Mouse (Mus musculus) forebrain, embryonic 10.5 days (tissue): ENCODE data around the gene Alx3. TPM values are rescaled to one million over a fixed set of nuclear protein-coding genes. Genes with fewer than 3 reads are reported as not detected.
"Not testable (repeated sequence)": the region's sequence is repeated elsewhere in the genome, so short reads cannot be mapped to it uniquely, and the experiment has no call there.

Experiments
- DNase-seq: peaks from one replicate; pipeline ENCODE4 v3.0.0-alpha.2; 2017; ENCODE audit warnings: low spot score; ENCODE audit errors: extremely low spot score
- H3K27ac ChIP-seq: fragments of 300-500 bp; sonication (generic); 2 replicates; pipeline ENCODE4 v1.5.1; 2016; ENCODE audit warnings: mild to moderate bottlenecking
- H3K27me3 ChIP-seq: fragments of 300-500 bp; sonication (generic); 2 replicates; pipeline ENCODE4 v1.6.1; 2016; ENCODE audit warnings: mild to moderate bottlenecking; ENCODE audit not compliant: poor library complexity, severe bottlenecking
- H3K36me3 ChIP-seq: fragments of 300-500 bp; sonication (generic); replicated peaks from 2 replicates; pipeline ENCODE4 v1.6.1; 2016; ENCODE audit warnings: mild to moderate bottlenecking, moderate library complexity
- H3K4me1 ChIP-seq: fragments of 300-500 bp; sonication (generic); 2 replicates; pipeline ENCODE4 v1.6.1; 2016
- H3K4me3 ChIP-seq: fragments of 300-500 bp; sonication (generic); 2 replicates; pipeline ENCODE4 v1.5.1; 2016; ENCODE audit warnings: mild to moderate bottlenecking, moderate library complexity
- H3K9me3 ChIP-seq: fragments of 300-500 bp; sonication (generic); 2 replicates; pipeline ENCODE4 v1.6.1; 2016; ENCODE audit warnings: mild to moderate bottlenecking, moderate library complexity
- WGBS: fragments of 180-500 bp; shearing (Covaris S2); methylation state at CpG from one replicate; pipeline ENCODE4 v1.1.7; 2016; 5-methylcytosine and 5-hydroxymethylcytosine counted together
- polyA plus RNA-seq: library from polyadenylated mRNA; unstranded; fragments of >200 nt; fragmentation: Nextera tagmentation; extraction: Ambion mirVana; gene quantifications from 2 replicates; pipeline ENCODE4 v1.2.1, GENCODE M21; 2016

The Alx3 gene
- polyA plus RNA-seq, 1 experiment from 2014 or later, result 41.6 TPM

- H3K4me1 ChIP-seq, result peaks cover 18% of the 10 kb centered on the region
- no peaks in the 10 kb centered on the region for H3K27me3 ChIP-seq
- no peak for DNase-seq
- no peak overlapping the region for H3K4me3 ChIP-seq
- H3K36me3 ChIP-seq, result peaks cover 11% of the 10 kb centered on the region
- H3K27ac ChIP-seq, result no peak overlapping the region
- WGBS, result 87% methylated on average over 9 of the region's 9 CpGs
- no peaks in the 10 kb centered on the region for H3K9me3 ChIP-seq
These were observed 39.1 kb downstream of the Alx3 start for GRCm38 (mm10) chr3:107633906-107634305.

GRCm38 (mm10) chr3:107635836-107636235, 41.0 kb downstream of the Alx3 start:
- H3K9me3 ChIP-seq, result no peaks in the 10 kb centered on the region
- no peaks in the 10 kb centered on the region for H3K27me3 ChIP-seq
- no peak overlapping the region for H3K4me3 ChIP-seq
- 62% methylated on average over 8 of the region's 8 CpGs for WGBS
- no peak for DNase-seq
- no peak overlapping the region for H3K27ac ChIP-seq
- H3K36me3 ChIP-seq, result no peaks in the 10 kb centered on the region
- H3K4me1 ChIP-seq, result peaks cover 8% of the 10 kb centered on the region

GRCm38 (mm10) chr3:107636236-107636635, 41.4 kb downstream of the Alx3 start:
- Histone ChIP-seq H3K9me3 (no peaks in the 10 kb centered on the region), H3K27ac (no peak overlapping the region), H3K36me3 (no peaks in the 10 kb centered on the region), H3K27me3 (no peaks in the 10 kb centered on the region), H3K4me1 (peaks cover 6% of the 10 kb centered on the region), H3K4me3 (no peak overlapping the region)
- WGBS, result 77% methylated on average over 3 of the region's 3 CpGs
- DNase-seq, result no peak

GRCm38 (mm10) chr3:107637606-107638172, 42.9 kb downstream of the Alx3 start:
- no peak overlapping the region for H3K4me3 ChIP-seq
- 73% methylated on average over 5 of the region's 5 CpGs for WGBS
- no peaks in the 10 kb centered on the region for H3K36me3 ChIP-seq
- DNase-seq, result no peak
- H3K4me1 ChIP-seq, result no peaks in the 10 kb centered on the region
- no peaks in the 10 kb centered on the region for H3K9me3 ChIP-seq
- no peaks in the 10 kb centered on the region for H3K27me3 ChIP-seq
- no peak overlapping the region for H3K27ac ChIP-seq

- Histone ChIP-seq H3K27ac (no peak overlapping the region), H3K4me1 (peaks cover 7% of the 10 kb centered on the region), H3K27me3 (no peaks in the 10 kb centered on the region), H3K9me3 (no peaks in the 10 kb centered on the region), H3K36me3 (no peaks in the 10 kb centered on the region), H3K4me3 (no peak overlapping the region)
- DNase-seq, result no peak
- 96% methylated on average over 3 of the region's 3 CpGs for WGBS
These were observed 52.1 kb downstream of the Alx3 start for GRCm38 (mm10) chr3:107646947-107647346.

GRCm38 (mm10) chr3:107650276-107650675, 55.4 kb downstream of the Alx3 start:
- not testable (repeated sequence) for DNase-seq, H3K4me1 ChIP-seq, H3K27me3 ChIP-seq, H3K9me3 ChIP-seq, H3K36me3 ChIP-seq, H3K4me3 ChIP-seq, H3K27ac ChIP-seq
- WGBS, result 89% methylated on average over 5 of the region's 5 CpGs

- no peak overlapping the region for H3K4me3 ChIP-seq
- H3K27ac ChIP-seq, result no peak overlapping the region
- 95% methylated on average over 3 of the region's 3 CpGs for WGBS
- peaks cover 2% of the 10 kb centered on the region for H3K4me1 ChIP-seq
- no peak for DNase-seq
- H3K36me3 ChIP-seq, result peaks cover 5% of the 10 kb centered on the region; the same call in 1 of the 2 replicates
- H3K9me3 ChIP-seq, result no peaks in the 10 kb centered on the region
- no peaks in the 10 kb centered on the region for H3K27me3 ChIP-seq
These were observed 58.1 kb downstream of the Alx3 start for GRCm38 (mm10) chr3:107652968-107653367.

GRCm38 (mm10) chr3:107654861-107655260, 60.0 kb downstream of the Alx3 start:
- Histone ChIP-seq H3K27me3 (no peaks in the 10 kb centered on the region), H3K36me3 (peaks cover 21% of the 10 kb centered on the region), H3K4me1 (no peaks in the 10 kb centered on the region), H3K4me3 (no peak overlapping the region), H3K27ac (no peak overlapping the region), H3K9me3 (no peaks in the 10 kb centered on the region)
- DNase-seq, result no peak
- 86% methylated on average over 3 of the region's 3 CpGs for WGBS

Other genes with a start within 250 kb of the Alx3 start
- not detected in 2 replicates for gene Kcnc4, start 135.5 kb upstream of the Alx3 start, polyA plus RNA-seq
- gene Slc6a17, start 77.0 kb upstream of the Alx3 start, polyA plus RNA-seq, result 2.4 and 3.7 TPM in 2 replicates
- gene Ubl4b, start 40.0 kb upstream of the Alx3 start, polyA plus RNA-seq, result 0.46 and 0.54 TPM in 2 replicates
- gene Gm10961, start 36.3 kb downstream of the Alx3 start, polyA plus RNA-seq, result not detected in 2 replicates
- gene Strip1, start 36.7 kb downstream of the Alx3 start, polyA plus RNA-seq, result 69.0 and 70.5 TPM in 2 replicates
- gene Ahcyl1, start 101.5 kb downstream of the Alx3 start, polyA plus RNA-seq, result 92.3 and 92.4 TPM in 2 replicates
- 4.6 and 4.8 TPM in 2 replicates for gene Csf1, start 165.4 kb downstream of the Alx3 start, polyA plus RNA-seq